Comparison of ENCODE assay signal across 10 mouse cellular contexts in the genomic region with DNA sequence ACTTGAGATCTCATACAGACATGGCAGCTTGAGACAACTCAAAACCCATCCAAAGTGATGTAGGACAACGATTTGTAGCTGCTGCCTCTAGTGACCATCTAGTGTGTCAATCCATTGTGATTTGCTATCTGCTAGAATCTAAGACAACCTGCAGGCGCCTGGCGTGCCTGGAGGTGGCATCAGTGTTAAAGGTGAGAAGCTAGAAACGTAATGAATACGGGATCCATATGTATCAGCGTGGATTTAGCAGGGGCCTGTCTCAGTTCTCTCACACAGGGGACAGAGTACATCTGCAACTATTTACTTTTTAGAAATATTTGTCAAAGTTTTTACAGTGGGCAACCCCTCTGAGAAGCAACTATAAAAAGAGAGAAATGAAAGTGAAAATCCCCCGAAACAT. TPM values are rescaled to one million over a fixed set of nuclear protein-coding genes. Genes with fewer than 3 reads are reported as not detected.
DNase-seq lines count a peak whose midpoint lies in the region; ATAC-seq and TF ChIP-seq lines count a peak whose summit lies in the region.
"Had no signal": no experiment of that assay in that cellular context is flagged by ENCODE, and none has a peak within 500 bp of the region (broad histone marks: within the 10 kb centered on the region; RNA-seq: fewer than 3 reads in every experiment).

No protein-coding gene starts in this region.

- no peaks in the 10 kb centered on the region for H3K4me1 ChIP-seq in intestine, embryonic 16.5 days (ENCODE audit: control insufficient read depth, insufficient read depth, low read length)
- no peaks in the 10 kb centered on the region; the same call in 1 of the 2 replicates for H3K4me1 ChIP-seq in intestine, embryonic 15.5 days (replicated peaks)
- no peaks in the 10 kb centered on the region for H3K4me1 ChIP-seq in ES-Bruce4 (ENCODE audit: control insufficient read depth, insufficient read depth, low read length)

- H3K4me3 ChIP-seq in intestine, embryonic 16.5 days (ENCODE audit: low read length): no peak overlapping the region
- no peak overlapping the region for H3K4me3 ChIP-seq in intestine, embryonic 15.5 days (replicated peaks)
- H3K4me3 ChIP-seq in ES-Bruce4 (ENCODE audit: low read depth, low read length): no peak overlapping the region

- intact Hi-C loops in gastrocnemius, postnatal 36 days (cut with DNase I): loop anchor here (2.0 kb wide), 1 partner anchor 180 kb away; no protein-coding TSS in a partner anchor

- 37% methylated on average over 7 of the region's 7 CpGs for WGBS in intestine, embryonic 16.5 days
- 34% methylated on average over 7 of the region's 7 CpGs for WGBS in intestine, embryonic 15.5 days

- peak; percentile 42 for DNase-seq in 3T3-L1 (ENCODE audit: low read depth, low spot score)
- DNase-seq in adrenal gland, adult 2 months: no peak
- DNase-seq in urinary bladder, postnatal 4 days (ENCODE audit: low spot score in 2 of 2): no peak
- no peak for DNase-seq in gastrocnemius, postnatal 36 days
- DNase-seq: kidney, adult 18-20 months had no signal

- no peak overlapping the region for H3K27ac ChIP-seq in intestine, embryonic 16.5 days (ENCODE audit: low read length)
- no peak overlapping the region for H3K27ac ChIP-seq in intestine, embryonic 15.5 days
- no peak overlapping the region for H3K27ac ChIP-seq in ES-Bruce4 (ENCODE audit: insufficient read depth, low read length)
- H3K27ac ChIP-seq: macrophage had no signal

- no peak for TF ChIP-seq EP300 in ES-Bruce4 (IDR thresholded peaks at IDR 0.05; ENCODE audit: insufficient read depth, low read depth, low read length)

- no peak overlapping the region for H3K4me2 ChIP-seq in intestine, embryonic 16.5 days (ENCODE audit: low read depth, low read length)
- no peak overlapping the region for H3K4me2 ChIP-seq in intestine, embryonic 15.5 days (replicated peaks)

- no peak overlapping the region for H3K9ac ChIP-seq in intestine, embryonic 16.5 days (ENCODE audit: low read depth, low read length)
- H3K9ac ChIP-seq in intestine, embryonic 15.5 days: no peak overlapping the region
- H3K9ac ChIP-seq in ES-Bruce4 (ENCODE audit: low read depth, poor library complexity, severe bottlenecking): no peak overlapping the region

- no peaks in the 10 kb centered on the region for H3K36me3 ChIP-seq in intestine, embryonic 16.5 days (ENCODE audit: control insufficient read depth, insufficient read depth, low read length)
- no peaks in the 10 kb centered on the region for H3K36me3 ChIP-seq in intestine, embryonic 15.5 days
- H3K36me3 ChIP-seq in ES-Bruce4 (ENCODE audit: control insufficient read depth, insufficient read depth, low read length, poor library complexity, severe bottlenecking): no peaks in the 10 kb centered on the region

- H3K9me3 ChIP-seq in intestine, embryonic 16.5 days (ENCODE audit: control insufficient read depth, low read length): no peaks in the 10 kb centered on the region
- H3K9me3 ChIP-seq in intestine, embryonic 15.5 days: no peaks in the 10 kb centered on the region
- no peaks in the 10 kb centered on the region for H3K9me3 ChIP-seq in ES-Bruce4 (replicated peaks; ENCODE audit: control insufficient read depth, insufficient read depth, low read length, poor library complexity, severe bottlenecking)

- TF ChIP-seq POLR2A in ES-Bruce4 (IDR thresholded peaks at IDR 0.05; ENCODE audit: insufficient read depth, low read length): no peak

- ATAC-seq in intestine, embryonic 16.5 days: 0 out of 2 replicates have a peak, but pooled peaks have one; percentile 35
- ATAC-seq in intestine, embryonic 15.5 days: no peak
- 0 out of 2 replicates have a peak, but pooled peaks have one; percentile 28 for ATAC-seq in megakaryocyte-erythroid progenitor cell, adult 5-6 weeks (replicated peaks; ENCODE audit: low FRiP score, low TSS enrichment, poor library complexity, severe bottlenecking)

- peak; percentile 46 for TF ChIP-seq CTCF in ES-Bruce4 (IDR thresholded peaks at IDR 0.05; ENCODE audit: low read depth, low read length)

- no peaks in the 10 kb centered on the region for H3K27me3 ChIP-seq in intestine, embryonic 16.5 days (replicated peaks; ENCODE audit: control insufficient read depth, insufficient read depth, low read length)
- H3K27me3 ChIP-seq in intestine, embryonic 15.5 days (replicated peaks): no peaks in the 10 kb centered on the region
- no peaks in the 10 kb centered on the region for H3K27me3 ChIP-seq in ES-Bruce4 (ENCODE audit: control insufficient read depth, insufficient read depth, low read length, poor library complexity, severe bottlenecking)

RNA-seq across cellular contexts. Expression of gene Cenpf, which starts 15.3 kb away (rescaled TPM):
- 45.1 and 54.7 TPM in 2 replicates for polyA plus RNA-seq in intestine, embryonic 16.5 days (2015; fragmentation: Nextera tagmentation; extraction: Ambion mirVana)
- 60.6 and 72.0 TPM in 2 replicates for polyA plus RNA-seq in intestine, embryonic 15.5 days (2015; fragmentation: Nextera tagmentation; extraction: Ambion mirVana)
- polyA plus RNA-seq in ES-Bruce4 (2011; ENCODE audit: insufficient read depth, insufficient read length, low read depth, missing spikeins): 157 and 169 TPM in 2 replicates
- 29.4 and 51.5 TPM in 2 replicates for total RNA-seq in megakaryocyte-erythroid progenitor cell, adult 5-6 weeks (2014; fragmentation: Nextera tagmentation)
- 31.2 and 36.0 TPM in 2 replicates for total RNA-seq in megakaryocyte-erythroid progenitor cell, adult 5-6 weeks (2017)
- 1 to 10 TPM; 2.5 to 3.0 TPM for total RNA-seq in adrenal gland, adult 2 months (2021)
- polyA plus RNA-seq in adrenal gland, adult 2 months (2012; rRNA removed): 0.18 and 0.31 TPM in 2 replicates
- total RNA-seq in gastrocnemius, postnatal 36 days (2021): under 1 TPM; 0.79 to 0.81 TPM

RNA-seq across cellular contexts. Expression of gene Ptpn14, which starts 24.9 kb away (rescaled TPM):
- 4.0 and 4.2 TPM in 2 replicates for polyA plus RNA-seq in intestine, embryonic 16.5 days (2015; fragmentation: Nextera tagmentation; extraction: Ambion mirVana)
- 4.9 and 6.2 TPM in 2 replicates for polyA plus RNA-seq in intestine, embryonic 15.5 days (2015; fragmentation: Nextera tagmentation; extraction: Ambion mirVana)
- 141 and 149 TPM in 2 replicates for polyA plus RNA-seq in ES-Bruce4 (2011; ENCODE audit: insufficient read depth, insufficient read length, low read depth, missing spikeins)
- total RNA-seq in megakaryocyte-erythroid progenitor cell, adult 5-6 weeks (2014; fragmentation: Nextera tagmentation): 9.0 and 16.3 TPM in 2 replicates
- 5.3 and 7.2 TPM in 2 replicates for total RNA-seq in megakaryocyte-erythroid progenitor cell, adult 5-6 weeks (2017)
- total RNA-seq in adrenal gland, adult 2 months (2021): 10 to 100 TPM; 17.7 to 19.4 TPM
- 11.7 and 12.8 TPM in 2 replicates for polyA plus RNA-seq in adrenal gland, adult 2 months (2012; rRNA removed)
- total RNA-seq in gastrocnemius, postnatal 36 days (2021): 10 to 100 TPM in 1 of 2 experiments, 1 to 10 TPM in 1; 9.7 to 13.0 TPM

Comparison
In these comparisons a context has a peak if more than half of its experiments do, and no peak if none do; other contexts are left out.
1. RNA of gene Cenpf, which starts 15.3 kb away (polyA plus RNA-seq): 157 to 169 TPM in ES-Bruce4, 60.6 to 72.0 TPM in intestine, embryonic 15.5 days and 45.1 to 54.7 TPM in intestine, embryonic 16.5 days; 0.18 to 0.31 TPM in adrenal gland, adult 2 months; every median in the first group is over 10 times any median in the second.
2. RNA of gene Ptpn14, which starts 24.9 kb away (polyA plus RNA-seq): 141 to 149 TPM in ES-Bruce4; 11.7 to 12.8 TPM in adrenal gland, adult 2 months, 4.9 to 6.2 TPM in intestine, embryonic 15.5 days and 4.0 to 4.2 TPM in intestine, embryonic 16.5 days; every median in the first group is over 10 times any median in the second.